Mouse (Mus musculus): ENCODE measurements around the gene Saa3.
"Not testable (repeated sequence)": the region's sequence is repeated elsewhere in the genome, so short reads cannot be mapped to it uniquely, and the experiment has no call there.

Saa3 gene

GRCm38 (mm10) chr7:46715600-46715999 lies at the start of gene Saa3:
Gene Saa3 (minus strand): TSS chr7:46715700.
- no peak for DNase-seq

- no peak for DNase-seq
Observed at GRCm38 (mm10) chr7:46764672-46765071, 49.2 kb upstream of the Saa3 start.

- no peak for DNase-seq
Observed at GRCm38 (mm10) chr7:46762601-46763000, 47.1 kb upstream of the Saa3 start.

GRCm38 (mm10) chr7:46761049-46761795 lies 45.7 kb upstream of the Saa3 start:
- no peak for DNase-seq

- DNase-seq, result no peak
Observed at GRCm38 (mm10) chr7:46751490-46751889, 36.0 kb upstream of the Saa3 start, which contains the start of gene Saa2. Gene Saa2 (plus strand): TSS chr7:46751790.

GRCm38 (mm10) chr7:46748459-46748858 lies 33.0 kb upstream of the Saa3 start:
- no peak for DNase-seq

- DNase-seq, result no peak
Observed at GRCm38 (mm10) chr7:46746381-46746780, 30.9 kb upstream of the Saa3 start.

- no peak for DNase-seq
Observed at GRCm38 (mm10) chr7:46745816-46746215, 30.3 kb upstream of the Saa3 start.

GRCm38 (mm10) chr7:46742880-46743279 lies 27.4 kb upstream of the Saa3 start, which contains the start of gene Saa1:
Gene Saa1 (minus strand): TSS chr7:46742980.
- DNase-seq, result not testable (repeated sequence)

GRCm38 (mm10) chr7:46740041-46740440 lies 24.5 kb upstream of the Saa3 start:
- DNase-seq, result not testable (repeated sequence)

- DNase-seq, result no peak
Observed at GRCm38 (mm10) chr7:46738561-46739460, 23.3 kb upstream of the Saa3 start.

- no peak for DNase-seq
Observed at GRCm38 (mm10) chr7:46734983-46735382, 19.5 kb upstream of the Saa3 start.

- DNase-seq, result no peak
Observed at GRCm38 (mm10) chr7:46732458-46732857, 17.0 kb upstream of the Saa3 start, which contains the start of gene Saa4. Gene Saa4 (minus strand): TSS chr7:46732603.

GRCm38 (mm10) chr7:46727584-46727983 lies 12.1 kb upstream of the Saa3 start:
- no peak for DNase-seq

GRCm38 (mm10) chr7:46724396-46724795 lies 8.9 kb upstream of the Saa3 start:
- DNase-seq, result no peak

- no peak for DNase-seq
Observed at GRCm38 (mm10) chr7:46723849-46724248, 8.3 kb upstream of the Saa3 start.

GRCm38 (mm10) chr7:46723354-46723753 lies 7.9 kb upstream of the Saa3 start:
- DNase-seq, result no peak

- DNase-seq, result peak; percentile 44 to 47
Observed at GRCm38 (mm10) chr7:46720460-46720859, 5.0 kb upstream of the Saa3 start.

GRCm38 (mm10) chr7:46719526-46719925 lies 4.0 kb upstream of the Saa3 start:
- DNase-seq, result peak; percentile 17 to 49

- peak; percentile 82 to 83 for DNase-seq
Observed at GRCm38 (mm10) chr7:46718591-46719270, 3.2 kb upstream of the Saa3 start.

GRCm38 (mm10) chr7:46716897-46717296 lies 1.4 kb upstream of the Saa3 start:
- peak; percentile 27 to 38 for DNase-seq

GRCm38 (mm10) chr7:46714518-46714917 lies 982 bp downstream of the Saa3 start:
- DNase-seq, result peak; percentile 77 to 82

- no peak for DNase-seq
Observed at GRCm38 (mm10) chr7:46712250-46712649, 3.2 kb downstream of the Saa3 start.
